Mouse (Mus musculus) lung, postnatal 36 days (tissue): ENCODE results near the gene Net1.
"Not testable (repeated sequence)": the region's sequence is repeated elsewhere in the genome, so short reads cannot be mapped to it uniquely, and the experiment has no call there.

Source experiments
- DNase-seq: peaks from one replicate; pipeline ENCODE4 v3.0.0; 2022; ENCODE audit warnings: mixed read lengths

The Net1 gene

GRCm38 (mm10) chr13:3917571-3918311, at the start of gene Net1, which contains the start of gene Tubal3:
Gene Net1 (minus strand): TSS chr13:3918220.
Gene Tubal3 (plus strand): TSS chr13:3918274.
- peak; percentile 91 for DNase-seq

GRCm38 (mm10) chr13:3951198-3951914, 33.3 kb upstream of the Net1 start:
- DNase-seq, result no peak

- no peak for DNase-seq
Measured at GRCm38 (mm10) chr13:3949477-3949876, 31.5 kb upstream of the Net1 start.

GRCm38 (mm10) chr13:3947267-3947666, 29.2 kb upstream of the Net1 start:
- DNase-seq, result no peak

- no peak for DNase-seq
Measured at GRCm38 (mm10) chr13:3945249-3945648, 27.2 kb upstream of the Net1 start, which contains the start of gene Ucn3. Gene Ucn3 (minus strand): TSS chr13:3945349.

GRCm38 (mm10) chr13:3944699-3945098, 26.7 kb upstream of the Net1 start:
- DNase-seq, result no peak

- DNase-seq, result no peak
Measured at GRCm38 (mm10) chr13:3926046-3926445, 8.0 kb upstream of the Net1 start.

GRCm38 (mm10) chr13:3925632-3926031, 7.6 kb upstream of the Net1 start:
- DNase-seq, result no peak

GRCm38 (mm10) chr13:3924483-3924882, 6.5 kb upstream of the Net1 start:
- no peak for DNase-seq

GRCm38 (mm10) chr13:3913504-3913903, 4.5 kb downstream of the Net1 start:
- no peak for DNase-seq

GRCm38 (mm10) chr13:3910356-3910755, 7.7 kb downstream of the Net1 start:
- no peak for DNase-seq

- peak; percentile 48 for DNase-seq
Measured at GRCm38 (mm10) chr13:3908262-3908661, 9.8 kb downstream of the Net1 start.

GRCm38 (mm10) chr13:3907151-3907696, 10.8 kb downstream of the Net1 start:
- DNase-seq, result peak; percentile 49

- no peak for DNase-seq
Measured at GRCm38 (mm10) chr13:3899301-3899700, 18.7 kb downstream of the Net1 start.

GRCm38 (mm10) chr13:3898202-3898601, 19.8 kb downstream of the Net1 start:
- not testable (repeated sequence) for DNase-seq

GRCm38 (mm10) chr13:3896913-3897312, 21.1 kb downstream of the Net1 start:
- DNase-seq, result peak; percentile 92

GRCm38 (mm10) chr13:3896032-3896431, 22.0 kb downstream of the Net1 start:
- peak; percentile 47 for DNase-seq

- peak; percentile 54 for DNase-seq
Measured at GRCm38 (mm10) chr13:3895397-3895980, 22.5 kb downstream of the Net1 start.

- no peak for DNase-seq
Measured at GRCm38 (mm10) chr13:3894549-3894948, 23.5 kb downstream of the Net1 start.

GRCm38 (mm10) chr13:3893126-3893734, 24.8 kb downstream of the Net1 start:
- peak; percentile 97 for DNase-seq

GRCm38 (mm10) chr13:3892601-3893000, 25.4 kb downstream of the Net1 start:
- DNase-seq, result no peak

GRCm38 (mm10) chr13:3891479-3892087, 26.4 kb downstream of the Net1 start:
- no peak for DNase-seq
